Mouse (Mus musculus) hematopoietic stem cell, adult 5-6 weeks (primary cell): ENCODE results near the gene Cdc25b. TPM values are rescaled to one million over a fixed set of nuclear protein-coding genes. Genes with fewer than 3 reads are reported as not detected.

Source experiments
- ATAC-seq, 2 experiments: fragments of 125-278 bp in 1 of 2; replicated peaks in 1 of 2; 2 replicates each; pipeline ENCODE4 v1.8.0; 2016 to 2017; ENCODE audit warnings: inconsistent platforms in 2 of 2, mild to moderate bottlenecking in 2 of 2, moderate number of reproducible peaks in 2 of 2, low read depth in 1 of 2, moderate TSS enrichment in 1 of 2; ENCODE audit not compliant: low FRiP score in 2 of 2, poor library complexity in 2 of 2, severe bottlenecking in 2 of 2, insufficient read depth in 1 of 2, low TSS enrichment in 1 of 2
- total RNA-seq: library from RNA; stranded (forward); fragments of 172-1452, 232-1000 nt; gene quantifications from 2 replicates; pipeline ENCODE4 v1.2.3, GENCODE M21; 2017

Cdc25b gene
- total RNA-seq, 1 experiment from 2014 or later = 14.8 TPM

DNA sequence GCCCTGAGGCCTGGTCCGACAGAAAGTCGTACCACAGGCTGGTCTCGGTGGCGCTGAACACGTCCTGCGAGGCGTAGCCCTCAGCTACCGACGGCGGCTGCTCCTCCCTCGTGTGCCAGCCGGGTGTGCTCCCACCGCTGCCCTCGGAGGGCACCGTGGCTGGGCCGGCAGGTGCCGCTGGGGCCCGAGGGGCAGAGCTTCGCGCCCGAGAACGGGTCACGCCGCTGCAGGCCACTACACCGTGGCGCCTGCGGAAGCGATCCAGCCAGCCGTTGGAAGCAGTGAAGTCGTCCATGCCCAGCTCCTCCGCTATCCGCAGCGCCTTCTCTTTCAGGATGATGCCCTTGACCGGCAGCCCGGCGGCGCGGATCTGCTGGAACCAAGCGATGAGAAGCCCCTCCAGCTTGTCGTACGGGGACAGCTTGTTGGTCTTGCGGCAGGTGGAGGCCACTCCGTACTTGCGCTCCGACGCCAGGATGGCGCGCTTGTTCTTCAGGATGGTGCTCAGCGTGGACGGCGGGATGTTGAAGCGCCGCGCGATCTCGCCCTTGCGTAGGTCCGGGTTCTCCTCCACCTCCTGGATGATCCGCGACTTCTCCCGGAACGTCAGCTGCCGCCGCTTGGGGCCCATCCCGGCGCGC lies 7.4 kb upstream of the Cdc25b start:
- peak; percentile 23 to 46; a peak in 2 of 4 replicates for ATAC-seq

DNA sequence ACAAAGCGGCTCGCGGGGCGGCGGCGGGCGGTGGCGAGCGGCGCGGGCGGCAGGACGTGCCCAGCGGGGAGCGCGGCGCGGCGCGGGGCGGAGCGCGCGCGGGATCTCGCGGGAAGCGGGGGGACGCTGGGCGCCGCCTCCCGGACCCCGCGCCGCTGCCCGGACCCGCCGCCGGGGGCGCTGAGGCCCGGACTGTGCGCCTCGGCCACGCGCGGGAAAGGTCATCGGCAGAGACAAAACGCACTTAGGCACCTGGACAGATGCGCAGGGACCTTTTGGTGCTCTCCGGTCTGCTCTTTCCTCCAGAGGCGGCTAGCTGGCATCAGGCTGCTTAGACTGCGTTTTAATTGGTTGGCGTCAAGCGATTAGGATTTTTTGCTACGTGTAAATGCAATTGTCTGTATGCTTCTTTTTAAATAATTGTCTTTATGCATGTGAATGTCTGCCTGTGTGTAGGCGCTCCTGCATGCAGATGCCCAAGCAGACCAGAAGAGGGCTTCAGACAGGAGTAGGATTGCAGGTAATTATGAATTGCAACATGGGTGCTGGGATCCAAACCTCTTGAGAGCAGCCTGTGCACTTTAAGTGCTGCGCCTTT lies 6.7 kb upstream of the Cdc25b start, which contains the start of gene Cenpb:
TSS of gene Cenpb (minus strand) at position 78 of the 598 bp plus-strand sequence.
- ATAC-seq = peak; percentile 58 to 59; a peak in 3 of 4 replicates

DNA sequence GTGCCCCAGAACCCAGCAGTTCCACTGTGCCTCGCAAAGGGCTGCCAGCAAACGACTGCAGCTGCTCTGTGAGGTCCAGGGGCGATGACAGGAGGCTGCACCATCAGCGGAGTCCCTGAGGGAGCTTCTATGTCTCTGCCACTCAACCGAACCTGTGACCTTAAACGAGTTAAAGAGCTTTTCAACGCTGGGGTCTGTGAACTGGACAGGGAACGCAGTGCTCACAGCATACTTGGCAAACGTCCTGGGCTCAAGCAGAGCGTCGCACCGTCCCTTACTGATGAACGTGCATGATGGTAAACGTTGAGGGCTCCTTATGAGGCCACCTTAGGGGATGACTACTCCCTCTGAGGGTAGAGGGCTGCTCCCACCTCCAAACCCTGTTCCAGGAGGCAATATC lies 406 bp upstream of the Cdc25b start:
- no peak; a peak in 1 of 4 replicates for ATAC-seq

DNA sequence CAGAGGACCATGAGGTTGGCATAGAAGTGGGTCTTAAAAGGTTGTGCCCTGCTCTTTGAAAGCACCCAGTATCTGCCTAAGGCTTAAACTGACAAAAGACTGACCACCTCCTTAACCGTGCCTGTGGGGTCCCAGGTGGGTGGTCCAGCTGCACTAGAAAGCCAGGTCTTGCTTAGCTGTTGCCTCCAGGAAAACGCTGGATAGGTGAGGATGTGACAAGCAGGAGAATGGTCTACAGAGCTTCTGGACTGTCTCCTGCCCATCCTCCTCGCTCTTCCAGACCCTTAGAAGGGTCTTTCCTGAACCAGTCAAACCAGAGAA lies 813 bp downstream of the Cdc25b start:
- no peak for ATAC-seq

- ATAC-seq = no peak
Observed at GRCm38 (mm10) chr2:131188311-131188710, 1.6 kb downstream of the Cdc25b start.

- ATAC-seq = no peak
Observed at GRCm38 (mm10) chr2:131189521-131190309, 3.0 kb downstream of the Cdc25b start.

DNA sequence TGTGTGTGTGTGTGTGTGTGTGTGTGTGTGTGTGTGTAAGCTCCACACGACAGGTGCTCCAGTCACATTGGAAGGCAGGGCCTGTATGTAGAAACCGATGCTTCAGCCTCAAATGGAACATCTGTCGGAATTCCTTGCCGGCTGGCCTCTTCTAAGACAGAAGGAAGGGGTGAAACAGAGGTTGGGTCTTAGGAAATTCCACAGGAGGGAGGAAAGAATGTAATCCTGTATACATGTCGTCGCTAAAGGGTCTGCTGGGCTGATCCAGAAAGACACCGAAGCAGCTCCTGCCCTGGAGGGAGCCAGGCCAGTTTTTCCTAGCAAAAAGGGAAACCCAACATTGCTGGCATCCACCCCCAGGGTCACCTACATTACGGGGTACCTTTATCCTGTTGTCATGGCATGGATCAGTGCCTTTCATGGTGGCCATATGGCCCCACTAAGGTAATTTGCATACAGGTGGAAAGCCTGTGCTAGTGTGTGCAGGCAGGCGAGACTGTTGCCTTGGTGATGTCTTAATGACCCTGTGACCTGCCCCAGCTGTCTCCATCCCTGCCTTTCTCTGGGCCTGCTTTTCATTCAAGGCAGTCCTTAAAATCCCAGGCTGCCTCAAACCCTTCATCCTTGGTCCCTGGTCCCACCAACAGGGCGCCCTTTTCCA lies 3.7 kb downstream of the Cdc25b start:
- ATAC-seq = no peak

GRCm38 (mm10) chr2:131191005-131191390 lies 4.2 kb downstream of the Cdc25b start:
- no peak for ATAC-seq

DNA sequence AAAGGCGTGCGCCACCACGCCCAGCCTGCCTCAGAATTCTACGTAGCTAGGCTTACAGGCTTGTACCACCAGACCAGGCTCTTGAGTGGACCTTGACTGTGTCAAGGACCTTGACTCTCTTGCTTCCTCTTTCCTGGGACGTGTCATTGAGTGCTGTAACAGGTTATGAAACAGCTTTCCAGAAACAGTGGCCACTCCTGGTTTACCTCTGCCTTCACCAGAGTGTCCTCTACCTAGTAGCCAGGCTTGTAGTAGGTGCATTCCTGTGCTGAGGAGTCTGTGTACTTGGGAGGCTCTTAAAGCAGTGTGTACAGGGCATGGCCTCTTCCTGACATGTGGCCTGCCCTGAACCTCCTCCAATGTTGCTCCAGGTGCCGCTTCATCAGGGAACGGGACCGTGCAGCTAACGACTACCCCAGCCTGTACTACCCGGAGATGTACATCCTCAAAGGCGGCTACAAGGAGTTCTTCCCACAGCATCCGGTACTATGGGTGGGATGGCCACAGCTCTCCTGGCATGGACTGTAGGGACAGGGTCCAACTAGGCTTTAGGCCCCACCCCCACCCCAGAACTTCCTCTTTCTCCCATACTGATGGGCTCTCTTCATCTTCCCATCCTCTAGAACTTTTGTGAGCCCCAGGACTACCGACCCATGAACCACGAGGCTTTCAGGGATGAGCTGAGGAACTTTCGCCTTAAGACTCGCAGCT lies 10.0 kb downstream of the Cdc25b start:
- ATAC-seq = peak; percentile 66 to 78; a peak in 2 of 4 replicates

- ATAC-seq = no peak
Observed at GRCm38 (mm10) chr2:131200710-131201109, 14.0 kb downstream of the Cdc25b start.

DNA sequence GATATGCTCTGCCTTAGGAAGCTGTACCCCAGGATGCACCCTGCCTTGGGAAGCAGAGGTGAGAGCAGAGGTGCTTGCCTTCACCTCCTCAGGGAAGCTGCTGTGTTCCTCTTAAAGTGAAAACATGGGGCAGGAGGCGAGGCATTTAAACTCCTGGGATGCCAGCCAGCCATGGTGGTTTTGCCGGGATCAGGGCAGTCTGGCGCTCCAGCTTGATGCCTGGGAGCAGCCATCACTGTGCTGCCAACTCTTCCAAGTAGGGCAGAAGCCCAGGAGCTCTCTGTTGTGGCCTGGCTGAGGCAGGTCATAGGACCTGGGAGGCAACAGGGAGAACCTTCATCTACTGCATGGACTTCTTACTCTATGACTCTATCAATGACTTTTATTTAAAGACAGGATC lies 14.5 kb downstream of the Cdc25b start:
- ATAC-seq = no peak

- no peak for ATAC-seq
Observed at GRCm38 (mm10) chr2:131203816-131204409, 17.2 kb downstream of the Cdc25b start.

DNA sequence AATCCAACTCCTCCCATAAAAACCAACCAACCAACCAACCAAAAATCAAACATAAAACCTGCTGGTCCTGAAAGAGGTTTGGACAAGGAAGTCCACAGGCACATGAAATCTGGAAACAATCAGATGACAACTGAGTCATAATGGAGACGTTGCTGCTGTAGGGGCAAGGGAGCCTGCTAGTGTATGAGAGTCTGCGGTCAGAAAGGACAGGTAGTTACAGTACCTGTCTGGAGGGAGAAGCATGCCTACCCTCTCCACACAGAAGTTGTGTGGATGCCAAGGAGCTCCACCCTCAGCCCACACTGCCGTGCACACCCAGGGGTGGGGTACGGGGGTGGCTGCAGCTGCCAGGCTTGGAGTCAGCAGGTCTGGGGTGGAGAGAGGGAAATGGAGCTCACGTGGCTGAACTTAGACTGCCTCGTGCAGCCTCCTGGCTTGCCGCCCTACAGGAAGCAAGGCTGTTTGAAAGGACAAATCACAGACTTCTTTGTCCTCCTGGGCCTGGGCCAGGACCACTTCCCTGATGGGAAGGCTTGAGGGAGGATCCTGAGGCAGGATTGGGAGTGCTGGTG lies 17.7 kb downstream of the Cdc25b start:
- ATAC-seq = peak; percentile 69 to 72

- ATAC-seq = no peak
Observed at GRCm38 (mm10) chr2:131205521-131206182, 18.9 kb downstream of the Cdc25b start.

DNA sequence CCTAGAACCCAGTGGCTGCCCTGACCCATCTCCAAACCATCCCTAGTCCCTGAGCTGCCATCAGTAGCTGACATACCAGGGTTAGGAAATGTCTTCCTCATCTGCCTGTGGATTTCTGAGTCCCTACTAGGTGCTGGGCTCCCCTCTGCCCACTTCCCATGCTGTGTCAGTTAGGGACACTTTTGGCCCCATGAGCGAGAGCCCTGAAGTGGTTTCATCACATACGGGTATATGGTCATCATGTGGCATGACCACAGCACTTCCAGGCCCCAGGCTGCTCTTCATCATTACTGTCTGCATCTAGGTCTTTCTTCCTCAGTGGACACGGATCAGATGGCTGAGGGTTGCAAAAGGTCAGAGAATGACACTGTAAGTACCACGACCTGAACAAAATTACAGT lies 20.0 kb downstream of the Cdc25b start, which contains the start of gene Ap5s1:
TSS of gene Ap5s1 (plus strand) at position 301 of the 400 bp plus-strand sequence.
- ATAC-seq = no peak

- no peak for ATAC-seq
Observed at GRCm38 (mm10) chr2:131208356-131208755, 21.6 kb downstream of the Cdc25b start.
